Mouse (Mus musculus): Measurements from ENCODE around the gene Plxnc1.
A peak's percentile ranks its signal among the peaks of the same experiment; 100 is the strongest.

Plxnc1 gene

DNA sequence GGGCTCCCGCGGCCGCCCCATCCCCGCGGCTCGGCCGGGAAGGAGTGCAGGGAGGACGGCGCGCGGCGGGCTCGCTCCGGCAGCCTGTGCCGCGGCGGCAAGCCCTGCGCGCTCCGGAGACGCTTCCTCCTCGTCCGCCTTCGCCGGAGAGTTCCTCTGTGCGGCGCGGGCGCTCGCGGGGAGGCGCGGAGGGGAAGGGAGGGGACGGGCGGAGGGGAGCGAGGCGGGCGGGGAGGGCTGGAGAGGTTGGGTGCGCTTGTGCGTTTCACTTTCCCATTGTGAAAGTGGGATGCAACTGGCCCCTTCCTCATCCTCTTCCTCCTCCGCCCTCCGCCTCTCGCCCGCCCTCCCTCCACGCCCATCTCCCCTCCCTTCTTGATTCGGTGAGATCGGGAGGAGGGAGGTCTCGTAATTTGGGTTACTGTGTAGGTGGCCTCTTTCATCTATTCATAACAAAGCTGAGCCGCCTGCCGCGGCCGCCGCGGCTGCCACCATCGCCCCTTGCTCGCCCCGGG lies at the start of gene Plxnc1:
Gene Plxnc1 (minus strand): TSS at position 145 of the 515 bp plus-strand sequence.
- Histone ChIP-seq H3K36me3 (ENCODE audit: control insufficient read depth, insufficient read depth, low read length, poor library complexity, severe bottlenecking) (no peaks in the 10 kb centered on the region), H3K27me3 (ENCODE audit: control insufficient read depth, insufficient read depth, low read length, poor library complexity, severe bottlenecking) (no peaks in the 10 kb centered on the region)
- DNase-seq (ENCODE audit: low read depth, low spot score): peak; percentile 67

DNA sequence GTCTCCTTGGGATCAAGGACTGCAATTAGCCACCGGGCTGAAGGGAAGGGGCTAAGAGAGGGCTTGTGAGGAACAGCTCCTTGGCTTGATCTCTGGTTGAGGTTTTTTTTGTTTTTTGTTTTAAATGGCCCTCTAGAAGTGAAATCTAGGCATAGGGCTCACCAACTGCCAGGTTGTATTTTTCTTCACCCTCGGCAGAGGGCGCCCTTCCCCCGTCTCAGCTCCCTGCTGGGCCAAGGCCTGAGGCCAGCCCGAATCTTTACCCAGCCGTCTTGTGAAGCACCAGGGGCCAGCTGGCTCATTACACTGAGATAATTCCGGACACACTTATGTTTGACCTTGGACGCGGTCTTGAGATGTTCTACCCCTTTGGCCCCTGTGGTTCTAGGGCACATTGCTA lies 47.5 kb upstream of the Plxnc1 start:
- Histone ChIP-seq H3K36me3 (ENCODE audit: control insufficient read depth, insufficient read depth, low read length, poor library complexity, severe bottlenecking) (no peaks in the 10 kb centered on the region), H3K27me3 (ENCODE audit: control insufficient read depth, insufficient read depth, low read length, poor library complexity, severe bottlenecking) (no peaks in the 10 kb centered on the region)
- DNase-seq (ENCODE audit: low read depth, low spot score): peak; percentile 89

DNA sequence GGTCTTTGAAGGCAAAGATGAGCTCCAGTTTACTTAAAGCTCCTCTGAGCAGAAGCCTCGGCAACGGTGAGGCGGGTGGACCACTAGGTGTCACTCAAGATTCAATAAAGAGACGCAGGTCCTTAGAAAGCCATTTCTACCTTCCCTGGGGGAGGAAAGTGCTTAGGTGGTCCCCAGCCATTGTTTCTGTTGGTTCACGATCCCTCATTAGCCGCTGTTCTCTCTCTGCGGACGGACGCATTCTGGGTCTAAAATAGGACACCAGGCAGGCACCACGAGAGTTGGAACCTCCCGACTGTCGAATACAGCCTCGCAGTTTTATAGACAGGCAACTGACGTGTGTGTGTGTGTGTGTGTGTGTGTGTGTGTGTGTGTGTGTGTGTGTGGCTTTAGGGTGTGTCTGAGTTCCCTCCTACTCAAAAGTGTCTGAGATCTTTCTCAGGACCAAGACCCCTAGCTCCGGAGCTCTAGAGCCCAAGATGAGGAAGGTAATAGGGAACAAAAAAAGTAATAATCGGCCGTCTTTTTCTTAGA lies 47.0 kb upstream of the Plxnc1 start:
- Histone ChIP-seq H3K36me3 (ENCODE audit: control insufficient read depth, insufficient read depth, low read length, poor library complexity, severe bottlenecking) (no peaks in the 10 kb centered on the region), H3K27me3 (ENCODE audit: control insufficient read depth, insufficient read depth, low read length, poor library complexity, severe bottlenecking) (no peaks in the 10 kb centered on the region)
- DNase-seq (ENCODE audit: low read depth, low spot score): peak; percentile 85

DNA sequence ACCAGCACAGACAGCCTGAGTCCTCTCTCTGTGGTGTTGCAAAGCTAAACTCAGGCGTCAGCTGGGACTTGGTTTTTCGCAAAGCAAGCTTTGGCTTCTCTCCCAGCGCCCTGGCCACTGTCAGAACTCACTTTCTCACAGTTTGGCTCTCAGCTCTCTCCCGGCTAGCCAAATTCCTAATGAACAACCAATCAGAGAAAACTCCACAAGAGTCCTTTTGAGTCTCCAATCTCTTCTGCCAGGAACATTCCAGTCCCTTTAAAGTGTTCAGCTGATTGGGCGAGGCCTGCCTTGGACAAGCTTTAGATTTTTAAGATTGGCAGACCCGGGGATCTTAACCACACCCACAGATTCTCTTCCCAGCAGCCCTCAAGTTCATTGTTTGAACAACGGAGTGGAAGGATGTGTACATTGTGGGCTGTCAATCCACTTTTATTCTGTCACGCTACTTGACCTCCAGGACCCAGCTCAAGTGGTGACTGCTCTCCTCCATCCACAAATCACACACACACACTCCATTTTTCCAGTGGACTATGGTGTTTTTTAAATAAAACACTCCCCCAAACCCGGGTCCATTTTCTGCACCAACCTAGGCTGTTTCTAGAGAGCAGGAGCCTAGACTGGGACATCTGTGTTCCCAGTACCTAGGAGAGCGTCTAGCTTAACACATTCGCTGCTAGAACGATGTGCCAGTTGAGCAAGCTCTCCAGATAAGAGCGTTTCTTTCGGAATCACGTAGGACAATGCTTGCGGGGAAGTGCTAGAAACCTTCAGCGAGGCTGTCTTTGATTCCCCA lies 46.3 kb upstream of the Plxnc1 start:
- DNase-seq (ENCODE audit: low read depth, low spot score): no peak

DNA sequence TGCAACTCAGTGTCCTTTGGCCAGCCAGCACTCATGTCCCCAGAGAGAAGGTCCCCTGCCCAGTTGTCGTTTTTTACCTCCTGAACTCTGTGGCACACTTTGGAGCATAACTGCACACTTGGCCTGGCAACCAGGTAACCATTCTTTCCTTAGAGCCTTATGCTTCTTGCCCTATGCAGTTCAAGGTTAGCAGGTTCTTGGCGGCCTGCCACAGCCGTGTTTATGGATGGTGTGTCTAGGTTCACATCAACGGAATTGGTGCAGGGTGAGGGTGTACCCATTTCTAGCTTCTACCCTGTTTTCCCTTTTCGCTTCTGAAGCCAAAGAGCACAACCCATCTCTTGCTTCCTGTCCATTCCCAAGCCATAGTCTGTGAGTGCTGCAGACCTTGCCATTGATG lies 44.7 kb upstream of the Plxnc1 start:
- no peaks in the 10 kb centered on the region for H3K36me3 ChIP-seq (ENCODE audit: control insufficient read depth, insufficient read depth, low read length, poor library complexity, severe bottlenecking)
- no peak for DNase-seq (ENCODE audit: low read depth, low spot score)
- H3K27me3 ChIP-seq (ENCODE audit: control insufficient read depth, insufficient read depth, low read length, poor library complexity, severe bottlenecking): no peaks in the 10 kb centered on the region

More for the DNA sequence above, 46.3 kb upstream of the Plxnc1 start:
- Histone ChIP-seq H3K27me3 (ENCODE audit: control insufficient read depth, insufficient read depth, low read length, poor library complexity, severe bottlenecking) (no peaks in the 10 kb centered on the region), H3K36me3 (ENCODE audit: control insufficient read depth, insufficient read depth, low read length, poor library complexity, severe bottlenecking) (no peaks in the 10 kb centered on the region)

DNA sequence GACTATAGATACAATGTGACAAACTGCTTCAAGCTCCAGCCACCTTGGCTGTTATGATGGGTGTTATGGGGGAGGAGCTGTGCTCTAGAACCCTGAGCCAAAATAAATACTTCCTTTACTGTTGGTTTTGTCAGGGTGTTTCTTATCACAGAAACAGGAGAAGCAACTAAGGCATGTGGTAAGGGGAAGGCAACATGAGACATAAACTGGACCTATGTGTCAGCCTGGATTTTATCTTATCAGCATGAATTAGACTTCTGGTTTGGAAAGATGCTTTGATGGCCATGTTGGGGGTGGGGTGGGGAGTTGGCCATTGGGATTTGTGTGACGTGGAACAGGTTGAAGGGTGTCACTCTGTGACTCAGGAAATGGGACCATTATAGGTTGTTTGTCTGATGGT lies 40.5 kb upstream of the Plxnc1 start:
- no peaks in the 10 kb centered on the region for H3K36me3 ChIP-seq (ENCODE audit: control insufficient read depth, insufficient read depth, low read length, poor library complexity, severe bottlenecking)
- no peaks in the 10 kb centered on the region for H3K27me3 ChIP-seq (ENCODE audit: control insufficient read depth, insufficient read depth, low read length, poor library complexity, severe bottlenecking)
- no peak for DNase-seq (ENCODE audit: low read depth, low spot score)

DNA sequence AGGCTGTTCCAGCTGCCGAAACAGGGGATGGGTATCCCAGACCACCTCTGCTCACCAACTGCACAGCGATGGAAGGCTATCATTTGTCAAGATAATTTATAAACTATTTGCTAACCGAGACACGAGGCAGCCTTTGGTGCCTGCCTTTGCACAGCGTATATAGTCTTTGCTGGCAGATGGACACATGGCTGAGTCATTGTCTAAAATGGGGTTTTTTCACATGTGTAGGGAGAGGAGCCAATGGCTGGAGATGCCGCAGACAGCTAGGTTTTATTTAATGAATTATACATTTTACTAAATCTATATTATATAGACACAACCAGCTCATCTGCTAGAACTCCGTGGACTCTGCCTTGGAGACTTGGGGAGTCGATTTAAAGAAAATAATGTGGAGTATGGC lies 37.9 kb upstream of the Plxnc1 start:
- H3K27me3 ChIP-seq (ENCODE audit: control insufficient read depth, insufficient read depth, low read length, poor library complexity, severe bottlenecking): no peaks in the 10 kb centered on the region
- DNase-seq (ENCODE audit: low read depth, low spot score): no peak
- no peaks in the 10 kb centered on the region for H3K36me3 ChIP-seq (ENCODE audit: control insufficient read depth, insufficient read depth, low read length, poor library complexity, severe bottlenecking)

DNA sequence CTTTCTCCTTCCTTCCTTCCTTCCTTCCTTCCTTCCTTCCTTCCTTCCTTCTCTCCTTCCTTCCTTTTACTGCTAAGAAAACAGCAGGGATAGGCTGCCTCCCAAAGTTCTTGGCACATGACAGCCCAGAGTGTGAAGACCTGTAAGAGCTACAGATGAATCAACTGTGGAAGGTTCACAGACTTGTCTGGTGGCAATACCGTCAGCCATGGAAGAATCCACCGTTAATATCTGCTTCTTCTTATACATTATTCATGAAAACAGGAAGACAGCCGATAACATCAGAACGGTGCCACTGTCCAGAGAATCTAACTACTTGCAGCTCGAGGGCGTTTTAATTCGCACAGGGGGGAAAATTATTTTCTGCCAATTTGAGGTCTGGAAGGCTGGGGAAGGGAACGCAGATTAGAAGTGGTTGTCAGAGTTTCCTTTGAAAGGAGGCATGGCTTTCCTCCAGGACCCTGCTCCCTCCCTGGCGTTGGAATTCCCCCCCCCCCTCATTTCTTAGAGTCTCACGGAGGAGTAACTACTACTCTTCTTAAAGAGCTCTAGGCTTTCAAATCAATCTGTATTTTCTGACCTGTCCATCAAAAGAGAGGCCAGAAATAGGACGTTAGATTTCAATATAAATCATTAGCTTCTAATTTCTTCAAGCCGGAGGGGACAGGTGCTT lies 37.0 kb upstream of the Plxnc1 start:
- no peaks in the 10 kb centered on the region for H3K27me3 ChIP-seq (ENCODE audit: control insufficient read depth, insufficient read depth, low read length, poor library complexity, severe bottlenecking)
- DNase-seq (ENCODE audit: low read depth, low spot score): no peak
- no peaks in the 10 kb centered on the region for H3K36me3 ChIP-seq (ENCODE audit: control insufficient read depth, insufficient read depth, low read length, poor library complexity, severe bottlenecking)

DNA sequence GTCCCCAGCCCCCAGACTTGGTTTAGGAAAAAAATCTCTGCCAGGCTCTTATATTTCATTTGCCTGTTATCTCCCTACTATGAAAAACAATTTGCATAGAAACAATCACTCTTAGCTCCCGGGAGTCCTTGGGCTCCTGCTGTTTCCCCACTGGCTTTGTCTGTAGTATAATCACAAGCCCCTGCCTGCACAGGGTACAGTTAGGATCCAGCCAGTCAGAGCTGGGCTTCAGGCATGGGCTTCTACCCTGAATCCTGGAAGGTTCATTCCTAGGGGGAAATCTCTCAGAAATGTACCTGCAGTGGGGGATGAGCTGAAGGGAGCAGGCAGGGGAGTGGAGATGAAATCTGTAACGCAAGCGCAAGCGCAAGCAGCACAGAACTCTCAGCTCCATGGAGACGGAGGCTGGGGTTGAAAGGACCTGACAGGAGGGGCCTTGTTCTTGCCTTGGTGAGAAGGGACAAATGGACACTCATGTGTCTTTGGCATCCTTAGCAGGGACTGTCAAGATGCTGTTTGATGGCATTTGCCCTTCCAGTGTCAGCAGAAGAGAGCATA lies 33.7 kb upstream of the Plxnc1 start:
- Histone ChIP-seq H3K27me3 (ENCODE audit: control insufficient read depth, insufficient read depth, low read length, poor library complexity, severe bottlenecking) (no peaks in the 10 kb centered on the region), H3K36me3 (ENCODE audit: control insufficient read depth, insufficient read depth, low read length, poor library complexity, severe bottlenecking) (no peaks in the 10 kb centered on the region)
- DNase-seq (ENCODE audit: low read depth, low spot score): no peak

DNA sequence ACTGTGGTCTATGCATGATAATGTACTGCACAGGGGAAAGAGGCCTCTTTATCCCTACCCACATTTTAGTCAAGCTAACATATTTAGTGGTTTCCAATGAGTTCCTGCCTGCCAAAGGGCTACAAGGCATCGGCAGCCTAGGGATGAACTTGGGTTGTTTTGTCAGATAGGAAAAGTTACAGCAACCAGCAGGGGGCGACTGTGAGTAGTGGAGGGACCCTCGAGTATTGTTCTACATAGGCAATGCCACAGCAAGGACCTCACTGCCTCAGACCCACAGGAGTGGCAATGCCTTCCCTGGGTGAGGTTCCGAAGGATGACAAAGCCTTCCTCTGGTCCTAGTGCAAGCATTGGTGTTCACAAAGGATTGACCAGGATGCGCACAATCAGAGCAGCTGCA lies 31.7 kb upstream of the Plxnc1 start:
- DNase-seq (ENCODE audit: low read depth, low spot score): peak; percentile 52
- Histone ChIP-seq H3K36me3 (ENCODE audit: control insufficient read depth, insufficient read depth, low read length, poor library complexity, severe bottlenecking) (no peaks in the 10 kb centered on the region), H3K27me3 (ENCODE audit: control insufficient read depth, insufficient read depth, low read length, poor library complexity, severe bottlenecking) (no peaks in the 10 kb centered on the region)

DNA sequence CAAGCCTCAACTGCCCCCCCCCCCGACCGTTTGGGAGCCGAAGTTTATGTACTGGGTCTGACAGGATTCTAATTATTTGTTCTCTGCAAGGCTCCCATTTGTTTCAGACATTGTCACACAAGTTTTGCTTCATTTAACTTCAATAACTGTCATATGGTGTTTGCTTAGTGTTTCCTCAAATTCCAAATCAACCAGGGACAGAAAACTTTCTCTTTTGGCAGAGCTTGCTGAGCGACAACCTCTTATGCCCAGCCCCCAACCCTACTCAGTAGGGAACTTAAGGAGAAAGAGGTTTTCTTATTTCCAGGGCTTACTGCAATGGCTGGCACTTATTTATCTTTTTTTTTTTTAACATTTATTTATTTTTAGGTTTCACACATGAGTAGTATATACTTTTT lies 30.5 kb upstream of the Plxnc1 start:
- Histone ChIP-seq H3K36me3 (ENCODE audit: control insufficient read depth, insufficient read depth, low read length, poor library complexity, severe bottlenecking) (no peaks in the 10 kb centered on the region), H3K27me3 (ENCODE audit: control insufficient read depth, insufficient read depth, low read length, poor library complexity, severe bottlenecking) (no peaks in the 10 kb centered on the region)
- no peak for DNase-seq (ENCODE audit: low read depth, low spot score)

DNA sequence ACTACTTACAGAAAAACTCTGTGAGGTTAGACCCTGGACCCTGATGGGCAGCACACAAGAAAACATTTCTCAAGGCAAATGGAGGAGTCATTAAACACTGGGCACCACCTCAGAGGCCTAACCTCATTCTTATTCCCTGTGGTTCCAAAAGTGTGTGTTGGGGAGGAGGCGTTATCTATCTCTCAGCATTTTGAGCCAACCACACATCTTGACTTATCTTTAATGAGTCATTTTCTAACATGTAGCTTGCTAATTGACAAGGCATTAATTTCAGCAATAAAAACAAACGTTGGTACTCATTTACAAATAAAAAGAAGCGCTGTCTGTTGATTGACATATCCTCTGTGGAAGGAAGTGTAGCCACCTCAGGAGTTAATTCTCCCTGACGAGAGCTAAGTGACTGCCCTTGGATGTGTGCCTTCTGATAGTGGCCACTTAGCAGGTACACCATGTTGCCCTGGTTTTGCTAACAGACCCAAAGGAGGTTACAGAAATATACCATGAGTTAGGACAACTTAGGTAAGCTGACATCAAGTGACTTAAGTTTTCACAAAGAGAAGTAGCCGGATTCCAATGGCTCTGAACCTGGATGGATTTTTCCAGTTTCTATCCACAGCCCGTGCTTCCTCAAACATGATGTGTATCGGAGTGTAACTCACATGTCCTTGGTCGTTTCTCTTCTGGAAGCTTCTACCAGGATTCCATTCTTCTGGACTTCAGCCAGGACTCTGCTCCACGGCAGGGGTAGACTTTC lies 29.9 kb upstream of the Plxnc1 start:
- Histone ChIP-seq H3K36me3 (ENCODE audit: control insufficient read depth, insufficient read depth, low read length, poor library complexity, severe bottlenecking) (no peaks in the 10 kb centered on the region), H3K27me3 (ENCODE audit: control insufficient read depth, insufficient read depth, low read length, poor library complexity, severe bottlenecking) (no peaks in the 10 kb centered on the region)
- no peak for DNase-seq (ENCODE audit: low read depth, low spot score)

DNA sequence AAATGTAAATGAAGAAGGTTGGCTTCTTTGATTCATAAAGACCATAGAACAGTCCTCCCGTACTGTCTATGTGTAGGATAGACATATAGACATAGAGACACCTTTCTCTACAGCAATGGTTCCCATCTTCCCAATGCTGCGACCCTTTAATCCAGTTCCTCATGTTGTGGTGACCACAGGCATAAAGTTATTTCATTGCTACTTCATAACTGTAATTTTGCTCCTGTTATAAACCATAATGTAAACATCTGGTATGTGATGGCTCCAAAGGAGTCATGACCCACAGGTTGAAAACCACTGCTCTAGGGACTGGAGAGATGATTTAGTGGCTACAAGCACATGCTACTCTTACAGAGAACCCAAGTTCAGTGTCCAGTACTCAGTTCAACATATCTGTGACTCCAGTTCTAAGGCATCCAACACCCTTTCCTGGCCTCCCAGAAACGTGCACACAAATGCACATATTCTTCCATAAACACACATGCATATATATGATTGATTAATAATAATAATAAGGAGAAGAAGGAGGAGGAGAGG lies 27.1 kb upstream of the Plxnc1 start:
- H3K36me3 ChIP-seq (ENCODE audit: control insufficient read depth, insufficient read depth, low read length, poor library complexity, severe bottlenecking): no peaks in the 10 kb centered on the region
- no peak for DNase-seq (ENCODE audit: low read depth, low spot score)
- no peaks in the 10 kb centered on the region for H3K27me3 ChIP-seq (ENCODE audit: control insufficient read depth, insufficient read depth, low read length, poor library complexity, severe bottlenecking)

DNA sequence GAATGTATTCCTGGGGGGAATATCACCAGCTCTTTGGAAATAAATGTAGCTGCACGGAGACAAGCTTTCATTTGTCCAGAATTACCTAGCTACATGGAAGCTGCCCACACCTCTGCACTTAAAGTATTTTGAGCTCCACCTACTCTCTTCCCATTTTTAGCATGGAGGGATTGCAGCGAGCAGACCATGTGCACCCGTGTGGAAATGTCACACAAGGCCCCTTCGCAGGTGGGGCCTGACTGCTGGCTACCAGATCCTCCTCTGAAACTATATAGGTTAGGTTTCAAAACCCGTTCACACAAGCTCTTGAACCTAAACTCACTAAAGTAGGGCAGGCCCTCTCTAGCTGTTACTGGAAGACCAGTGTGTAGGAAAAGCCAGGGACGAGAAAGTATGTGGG lies 25.6 kb upstream of the Plxnc1 start:
- H3K36me3 ChIP-seq (ENCODE audit: control insufficient read depth, insufficient read depth, low read length, poor library complexity, severe bottlenecking): no peaks in the 10 kb centered on the region
- no peak for DNase-seq (ENCODE audit: low read depth, low spot score)
- no peaks in the 10 kb centered on the region for H3K27me3 ChIP-seq (ENCODE audit: control insufficient read depth, insufficient read depth, low read length, poor library complexity, severe bottlenecking)

Measured in splenic B cell, adult 2 months (primary cell).